Mouse (Mus musculus): ENCODE results near the gene Cxcl16.
"Not testable (repeated sequence)": the region's sequence is repeated elsewhere in the genome, so short reads cannot be mapped to it uniquely, and the experiment has no call there.

Gene Cxcl16

GRCm38 (mm10) chr11:70459601-70460101 lies at the start of gene Cxcl16:
TSS of gene Cxcl16 (minus strand) at chr11:70459984.
- DNase-seq, result no peak

GRCm38 (mm10) chr11:70506962-70507515 lies 47.3 kb upstream of the Cxcl16 start:
- DNase-seq, result no peak

- peak; percentile 22 for DNase-seq
These were observed 46.6 kb upstream of the Cxcl16 start for GRCm38 (mm10) chr11:70506385-70506784.

- no peak for DNase-seq
These were observed 45.2 kb upstream of the Cxcl16 start, which contains the start of gene Tm4sf5 for GRCm38 (mm10) chr11:70504970-70505369. TSS of gene Tm4sf5 (plus strand) at chr11:70505244.

- DNase-seq, result no peak
These were observed 42.2 kb upstream of the Cxcl16 start for GRCm38 (mm10) chr11:70502018-70502417.

GRCm38 (mm10) chr11:70500476-70500812 lies 40.7 kb upstream of the Cxcl16 start:
- no peak for DNase-seq

- peak; percentile 14 for DNase-seq
These were observed 40.0 kb upstream of the Cxcl16 start for GRCm38 (mm10) chr11:70499566-70500475.

GRCm38 (mm10) chr11:70489684-70490083 lies 29.9 kb upstream of the Cxcl16 start:
- DNase-seq, result no peak

- DNase-seq, result no peak
These were observed 29.4 kb upstream of the Cxcl16 start for GRCm38 (mm10) chr11:70489138-70489537.

GRCm38 (mm10) chr11:70487816-70488215 lies 28.0 kb upstream of the Cxcl16 start:
- no peak for DNase-seq

- DNase-seq, result no peak
These were observed 25.7 kb upstream of the Cxcl16 start for GRCm38 (mm10) chr11:70485498-70485897.

GRCm38 (mm10) chr11:70474872-70475534 lies 15.2 kb upstream of the Cxcl16 start:
- no peak for DNase-seq

GRCm38 (mm10) chr11:70473291-70473690 lies 13.5 kb upstream of the Cxcl16 start:
- DNase-seq, result not testable (repeated sequence)

GRCm38 (mm10) chr11:70472716-70473115 lies 12.9 kb upstream of the Cxcl16 start:
- no peak for DNase-seq

- DNase-seq, result no peak
These were observed 10.0 kb upstream of the Cxcl16 start for GRCm38 (mm10) chr11:70469764-70470163.

GRCm38 (mm10) chr11:70467902-70468619 lies 8.3 kb upstream of the Cxcl16 start:
- no peak for DNase-seq

GRCm38 (mm10) chr11:70465824-70466223 lies 6.0 kb upstream of the Cxcl16 start:
- no peak for DNase-seq

- no peak for DNase-seq
These were observed 5.4 kb upstream of the Cxcl16 start for GRCm38 (mm10) chr11:70465211-70465610.

GRCm38 (mm10) chr11:70463970-70464369 lies 4.2 kb upstream of the Cxcl16 start:
- no peak for DNase-seq

- no peak for DNase-seq
These were observed 840 bp downstream of the Cxcl16 start, which contains the start of gene Zmynd15 for GRCm38 (mm10) chr11:70458688-70459600. TSS of gene Zmynd15 (plus strand) at chr11:70459433.

- peak; percentile 36 for DNase-seq
These were observed 6.3 kb downstream of the Cxcl16 start for GRCm38 (mm10) chr11:70453261-70454044.
